In the genomic region with DNA sequence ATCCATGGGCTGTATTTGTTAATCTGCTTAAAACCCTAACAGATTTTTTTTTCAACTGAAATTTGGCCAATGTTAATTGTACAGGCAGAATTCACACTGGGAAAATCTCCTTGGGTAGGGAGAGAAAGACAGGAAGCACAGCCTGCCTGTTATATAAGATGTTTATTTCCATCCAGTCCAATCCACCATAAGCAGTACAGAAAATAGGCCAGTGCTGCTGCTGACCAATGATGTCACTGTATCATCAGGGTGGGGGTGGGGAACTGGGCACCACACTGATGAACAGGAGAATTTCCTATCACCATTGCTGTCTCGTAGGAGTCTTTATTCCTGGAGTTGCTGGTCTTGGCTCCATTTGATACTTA, we compare ENCODE assay signal across 12 mouse cellular contexts.
DNase-seq lines count a peak whose midpoint lies in the region; ATAC-seq lines count a peak whose summit lies in the region.
"Had no signal": no experiment of that assay in that cellular context is flagged by ENCODE, and none has a peak within 500 bp of the region (broad histone marks: within the 10 kb centered on the region; RNA-seq: fewer than 3 reads in every experiment).

No protein-coding gene starts in this region.

- peak; percentile 10 for DNase-seq in embryo, embryonic 10.5 days (ENCODE audit: low spot score)
- DNase-seq in embryo, embryonic 10 days (ENCODE audit: low spot score), result no peak
- peak; percentile 37 for DNase-seq in right cerebral cortex, adult 18-20 months
- DNase-seq in right cerebral cortex, postnatal 10 days (ENCODE audit: low spot score in 2 of 2), result no peak
- DNase-seq in urinary bladder, postnatal 36 days (ENCODE audit: low spot score in 2 of 2), result no peak
- no peak for DNase-seq in urinary bladder, postnatal 4 days (ENCODE audit: low spot score in 2 of 2)
- DNase-seq in lung, postnatal 14 days, result no peak
- DNase-seq: kidney, postnatal 36 days; spleen, adult 18-20 months had no signal

- peaks cover 16% of the 10 kb centered on the region for H3K4me1 ChIP-seq in midbrain, embryonic 12.5 days
- H3K4me1 ChIP-seq: heart, embryonic 10.5 days had no signal

- WGBS in midbrain, embryonic 12.5 days, result 37% methylated on average over 1 of the region's 1 CpGs

- H3K36me3 ChIP-seq in midbrain, embryonic 12.5 days, result no peaks in the 10 kb centered on the region
- H3K36me3 ChIP-seq: heart, embryonic 10.5 days had no signal

- peak; percentile 61; the same call in 1 of the 2 replicates for ATAC-seq in midbrain, embryonic 12.5 days (ENCODE audit: low FRiP score, low read depth)

- H3K9me3 ChIP-seq in midbrain, embryonic 12.5 days, result no peaks in the 10 kb centered on the region
- H3K9me3 ChIP-seq: heart, embryonic 10.5 days had no signal

- H3K4me3 ChIP-seq in midbrain, embryonic 12.5 days, result no peak overlapping the region
- H3K4me3 ChIP-seq: erythroblast, embryonic 14.5 days; heart, embryonic 10.5 days had no signal

- no peaks in the 10 kb centered on the region for H3K27me3 ChIP-seq in midbrain, embryonic 12.5 days

- 0 out of 2 replicates have a peak overlapping the region, but pooled peaks have one; percentile 43 for H3K27ac ChIP-seq in midbrain, embryonic 12.5 days (replicated peaks)
- H3K27ac ChIP-seq: heart, embryonic 10.5 days had no signal

- H3K4me2 ChIP-seq in midbrain, embryonic 12.5 days (replicated peaks), result no peak overlapping the region

- H3K9ac ChIP-seq in midbrain, embryonic 12.5 days (replicated peaks), result no peak overlapping the region

Comparison
In these comparisons a context has a peak if more than half of its experiments do, and no peak if none do; other contexts are left out.
1. DNase-seq: peak in embryo, embryonic 10.5 days (single experiment) and right cerebral cortex, adult 18-20 months (single experiment); none in embryo, embryonic 10 days (single experiment), right cerebral cortex, postnatal 10 days (0 of 2), urinary bladder, postnatal 36 days (0 of 2), urinary bladder, postnatal 4 days (0 of 2) and lung, postnatal 14 days (single experiment).